Mouse (Mus musculus): ENCODE measurements at regions not wholly inside any gene's neighbourhood (a gene's known extent, or its start where the extent isn't known, plus 50 kb on each side); places are given as distances from the start of the nearest gene placed in this dataset.
A peak's percentile ranks its signal among the peaks of the same experiment; 100 is the strongest.

- no peak overlapping the region for H3K4me3 ChIP-seq
- no peak for DNase-seq (ENCODE audit: low spot score in 2 of 2)
- TF ChIP-seq CTCF (conservative IDR thresholded peaks at IDR 0.05) = no peak
- no peak overlapping the region for H3K27ac ChIP-seq
Measured at GRCm38 (mm10) chr14:111971857-111972256, 297.0 kb downstream of the Slitrk5 start.

- Histone ChIP-seq H3K4me3 (no peak overlapping the region), H3K27ac (no peak overlapping the region)
- no peak for TF ChIP-seq CTCF (conservative IDR thresholded peaks at IDR 0.05)
- no peak for DNase-seq (ENCODE audit: low spot score in 2 of 2)
Measured at GRCm38 (mm10) chr14:111995809-111996458, 321.0 kb downstream of the Slitrk5 start.

GRCm38 (mm10) chr14:112002146-112002545, 327.2 kb downstream of the Slitrk5 start:
- peak overlapping the region; percentile 59 for H3K27ac ChIP-seq
- H3K4me3 ChIP-seq = no peak overlapping the region
- no peak for TF ChIP-seq CTCF (conservative IDR thresholded peaks at IDR 0.05)
- DNase-seq (ENCODE audit: low spot score in 2 of 2) = no peak

GRCm38 (mm10) chr14:112002881-112003280, 328.0 kb downstream of the Slitrk5 start:
- TF ChIP-seq CTCF (conservative IDR thresholded peaks at IDR 0.05) = no peak
- Histone ChIP-seq H3K4me3 (no peak overlapping the region), H3K27ac (peak overlapping the region; percentile 59)
- DNase-seq (ENCODE audit: low spot score in 2 of 2) = peak; percentile 7 to 17

- peak overlapping the region; percentile 49; the same call in 1 of the 2 replicates for H3K27ac ChIP-seq
- TF ChIP-seq CTCF (conservative IDR thresholded peaks at IDR 0.05) = no peak
- DNase-seq (ENCODE audit: low spot score in 2 of 2) = peak; percentile 41 to 49
- no peak overlapping the region for H3K4me3 ChIP-seq
Measured at GRCm38 (mm10) chr14:112008651-112009050, 333.8 kb downstream of the Slitrk5 start.

GRCm38 (mm10) chr14:112029331-112029730, 354.4 kb downstream of the Slitrk5 start:
- TF ChIP-seq CTCF (conservative IDR thresholded peaks at IDR 0.05) = no peak
- Histone ChIP-seq H3K27ac (peak overlapping the region; percentile 89), H3K4me3 (no peak overlapping the region; the same call in 1 of the 2 replicates)
- DNase-seq (ENCODE audit: low spot score in 2 of 2) = peak; percentile 40 to 80

- DNase-seq (ENCODE audit: low spot score in 2 of 2) = no peak
- no peak overlapping the region for H3K4me3 ChIP-seq
- TF ChIP-seq CTCF (conservative IDR thresholded peaks at IDR 0.05) = no peak
- no peak overlapping the region for H3K27ac ChIP-seq
Measured at GRCm38 (mm10) chr14:112075071-112075470, 400.2 kb downstream of the Slitrk5 start.
